Mouse (Mus musculus) gastrocnemius, adult 2 months (tissue): ENCODE results near the gene Ogfod2. TPM values are rescaled to one million over a fixed set of nuclear protein-coding genes. Genes with fewer than 3 reads are reported as not detected.

ENCODE experiments used
- DNase-seq: peaks from one replicate; pipeline ENCODE4 v3.0.0; 2022
- H3K27ac ChIP-seq: fragments of 200-600 bp; 2 replicates; pipeline ENCODE4 v1.8.1; 2022; ENCODE audit warnings: mild to moderate bottlenecking
- H3K4me3 ChIP-seq: fragments of 200-600 bp; 2 replicates; pipeline ENCODE4 v1.8.1; 2022; ENCODE audit warnings: mild to moderate bottlenecking, moderate library complexity
- CTCF ChIP-seq: fragments of 200-600 bp; IDR thresholded peaks from 2 replicates; pipeline ENCODE4 v1.8.1; 2022; ENCODE audit warnings: antibody characterized with exemption, mild to moderate bottlenecking, moderate library complexity
- intact Hi-C: fragments of 180-260 bp; cut with DNase I; formaldehyde crosslinking; loops from one replicate; pipeline ENCODE4 v1.15.1; 2025
- total RNA-seq, 2 experiments: library from RNA; stranded (reverse); gene quantifications; 2 replicates each; pipeline ENCODE4 v1.2.3; 2021

Ogfod2 gene
- total RNA-seq, 2 experiments from 2014 or later = 11.7 to 12.2 TPM

GRCm38 (mm10) chr5:124100128-124101044 lies 11.7 kb upstream of the Ogfod2 start:
- no peak for DNase-seq
- Histone ChIP-seq H3K27ac (no peak overlapping the region), H3K4me3 (no peak overlapping the region)
- intact Hi-C loops = no loop called here
- no peak for TF ChIP-seq CTCF

- Histone ChIP-seq H3K27ac (no peak overlapping the region), H3K4me3 (no peak overlapping the region)
- intact Hi-C loops = no loop called here
- TF ChIP-seq CTCF = no peak
- no peak for DNase-seq
Measured at GRCm38 (mm10) chr5:124102326-124102725, 9.8 kb upstream of the Ogfod2 start.

GRCm38 (mm10) chr5:124103020-124103419 lies 9.1 kb upstream of the Ogfod2 start:
- Histone ChIP-seq H3K27ac (no peak overlapping the region), H3K4me3 (no peak overlapping the region)
- intact Hi-C loops = no loop called here
- no peak for TF ChIP-seq CTCF
- DNase-seq = no peak

GRCm38 (mm10) chr5:124103552-124103951 lies 8.5 kb upstream of the Ogfod2 start:
- TF ChIP-seq CTCF = no peak
- no peak for DNase-seq
- intact Hi-C loops = no loop called here
- no peak overlapping the region for H3K4me3 ChIP-seq
- no peak overlapping the region for H3K27ac ChIP-seq

- peak; percentile 84 for TF ChIP-seq CTCF
- intact Hi-C loops = no loop called here
- Histone ChIP-seq H3K4me3 (peak overlapping the region; percentile 98), H3K27ac (peak overlapping the region; percentile 99)
- peak; percentile 56 for DNase-seq
Measured at GRCm38 (mm10) chr5:124111077-124111741, 888 bp upstream of the Ogfod2 start.

GRCm38 (mm10) chr5:124112531-124112930 lies 434 bp downstream of the Ogfod2 start:
- Histone ChIP-seq H3K27ac (peak overlapping the region; percentile 99), H3K4me3 (peak overlapping the region; percentile 98)
- no peak for DNase-seq
- TF ChIP-seq CTCF = no peak
- intact Hi-C loops = no loop called here

GRCm38 (mm10) chr5:124113030-124113429 lies 933 bp downstream of the Ogfod2 start:
- intact Hi-C loops = no loop called here
- peak; percentile 44 for TF ChIP-seq CTCF
- Histone ChIP-seq H3K27ac (peak overlapping the region; percentile 99), H3K4me3 (peak overlapping the region; percentile 98)
- peak; percentile 62 for DNase-seq

- Histone ChIP-seq H3K4me3 (no peak overlapping the region), H3K27ac (no peak overlapping the region)
- no peak for TF ChIP-seq CTCF
- intact Hi-C loops = loop anchor here (5.0 kb wide), 1 partner anchor 138 kb away; no protein-coding TSS in a partner anchor
- no peak for DNase-seq
Measured at GRCm38 (mm10) chr5:124114276-124115025, 2.4 kb downstream of the Ogfod2 start.

GRCm38 (mm10) chr5:124115531-124115930 lies 3.4 kb downstream of the Ogfod2 start:
- Histone ChIP-seq H3K27ac (peak overlapping the region; percentile 91), H3K4me3 (peak overlapping the region; percentile 99)
- TF ChIP-seq CTCF = no peak
- intact Hi-C loops = loop anchor here (5.0 kb wide), 1 partner anchor 137 kb away; no protein-coding TSS in a partner anchor
- no peak for DNase-seq

- DNase-seq = peak; percentile 80
- peak within 1 kb of the TSS; percentile 99 for H3K4me3 ChIP-seq
- no peak for TF ChIP-seq CTCF
- intact Hi-C loops = loop anchor here (5.0 kb wide), 1 partner anchor 136 kb away; no protein-coding TSS in a partner anchor
- H3K27ac ChIP-seq = peak within 1 kb of the TSS; percentile 91
Measured at GRCm38 (mm10) chr5:124115990-124116845, 4.1 kb downstream of the Ogfod2 start, which contains the start of gene Arl6ip4. Gene Arl6ip4 (plus strand): TSS chr5:124116089.

- no peak for TF ChIP-seq CTCF
- Histone ChIP-seq H3K27ac (no peak overlapping the region), H3K4me3 (no peak overlapping the region)
- no peak for DNase-seq
- intact Hi-C loops = loop anchor here (5.0 kb wide), 1 partner anchor 133 kb away; no protein-coding TSS in a partner anchor
Measured at GRCm38 (mm10) chr5:124119204-124119603, 7.1 kb downstream of the Ogfod2 start.

- intact Hi-C loops = no loop called here
- Histone ChIP-seq H3K27ac (no peak overlapping the region), H3K4me3 (no peak overlapping the region)
- no peak for TF ChIP-seq CTCF
- DNase-seq = no peak
Measured at GRCm38 (mm10) chr5:124122357-124122756, 10.3 kb downstream of the Ogfod2 start.
